Mouse (Mus musculus): ENCODE results near the gene Spns2.

- TF ChIP-seq CTCF (IDR thresholded peaks at IDR 0.05; ENCODE audit: low read depth) (no peak), EP300 (IDR thresholded peaks at IDR 0.05; ENCODE audit: low read depth) (no peak)
Observed at GRCm38 (mm10) chr11:72464821-72465220, 24.9 kb downstream of the Spns2 start.

Data from liver, postnatal 0 days (tissue).